In the genomic region with DNA sequence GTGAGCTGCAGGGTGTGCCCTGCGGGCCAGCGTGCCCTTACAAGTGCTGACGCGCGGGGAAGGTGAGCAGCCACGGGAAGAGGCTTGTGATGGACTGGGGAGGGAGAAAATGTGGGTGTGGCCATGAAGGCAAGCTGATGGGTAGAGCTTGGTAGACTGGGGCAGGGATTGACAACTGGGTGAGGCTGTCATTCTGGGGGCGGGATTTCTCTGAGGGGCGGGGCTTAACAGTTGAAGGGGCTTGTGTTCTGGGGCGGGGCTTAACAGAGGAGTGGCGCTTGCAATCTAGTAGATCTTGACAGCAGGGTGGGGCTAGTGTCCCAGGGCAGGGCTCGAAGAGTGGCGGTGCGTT, we compare ENCODE assay signal across 8 mouse cellular contexts. TPM values are rescaled to one million over a fixed set of nuclear protein-coding genes. Genes with fewer than 3 reads are reported as not detected.
DNase-seq lines count a peak whose midpoint lies in the region; ATAC-seq and TF ChIP-seq lines count a peak whose summit lies in the region.

No protein-coding gene starts in this region.

- H3K27ac ChIP-seq in spleen, adult 2 months (ENCODE audit: insufficient read depth, low read length): peak overlapping the region; percentile 69
- peak overlapping the region; percentile 61 for H3K27ac ChIP-seq in hindbrain, embryonic 15.5 days (replicated peaks)
- H3K27ac ChIP-seq in stomach, embryonic 16.5 days (ENCODE audit: low read length): peak overlapping the region; percentile 66

- TF ChIP-seq CTCF in spleen, adult 2 months (IDR thresholded peaks at IDR 0.05; ENCODE audit: extremely low read depth, insufficient read depth, insufficient read length, insufficient replicate concordance): no peak

- no peaks in the 10 kb centered on the region for H3K36me3 ChIP-seq in spleen, adult 2 months (ENCODE audit: control insufficient read depth, insufficient read depth, low read length)
- H3K36me3 ChIP-seq in hindbrain, embryonic 15.5 days: no peaks in the 10 kb centered on the region
- H3K36me3 ChIP-seq in stomach, embryonic 16.5 days (ENCODE audit: control insufficient read depth, insufficient read depth, low read length): no peaks in the 10 kb centered on the region; the same call in 1 of the 2 replicates

- peak overlapping the region; percentile 47; the same call in 1 of the 2 replicates for H3K9ac ChIP-seq in hindbrain, embryonic 15.5 days
- H3K9ac ChIP-seq in stomach, embryonic 16.5 days (ENCODE audit: low read length): peak overlapping the region; percentile 62

- no peaks in the 10 kb centered on the region for H3K9me3 ChIP-seq in hindbrain, embryonic 15.5 days
- H3K9me3 ChIP-seq in stomach, embryonic 16.5 days (replicated peaks; ENCODE audit: control insufficient read depth, low read length): no peaks in the 10 kb centered on the region

- peak; percentile 76 for DNase-seq in adrenal gland, postnatal 14 days
- no peak for DNase-seq in adrenal gland, adult 8-10 months
- peak in 1 of 2 experiments; percentile 73 for DNase-seq in spleen, adult 2 months (ENCODE audit: low read depth in 1 of 2, low spot score in 2 of 2)
- DNase-seq in spleen, adult 12 weeks (ENCODE audit: low spot score): no peak
- DNase-seq in lung, postnatal 36 days: peak; percentile 88
- DNase-seq in cerebellum, adult 9-11 months: no peak

- H3K4me2 ChIP-seq in hindbrain, embryonic 15.5 days: peak overlapping the region; percentile 89
- peak overlapping the region; percentile 84 for H3K4me2 ChIP-seq in stomach, embryonic 16.5 days (ENCODE audit: low read depth, low read length)

- H3K4me1 ChIP-seq in spleen, adult 2 months (ENCODE audit: control insufficient read depth, insufficient read depth, insufficient read length): peaks cover 10% of the 10 kb centered on the region
- peaks cover 28% of the 10 kb centered on the region for H3K4me1 ChIP-seq in hindbrain, embryonic 15.5 days (replicated peaks)
- peaks cover 36% of the 10 kb centered on the region for H3K4me1 ChIP-seq in stomach, embryonic 16.5 days (ENCODE audit: control insufficient read depth, insufficient read depth, low read length)

- under 1% methylated on average over 13 of the region's 13 CpGs for WGBS in spleen, adult 2 months
- WGBS in hindbrain, embryonic 15.5 days: 1% methylated on average over 13 of the region's 13 CpGs
- WGBS in stomach, embryonic 16.5 days: 2% methylated on average over 13 of the region's 13 CpGs

- no peak for ATAC-seq in hindbrain, embryonic 15.5 days (ENCODE audit: low FRiP score, low read depth)
- ATAC-seq in stomach, embryonic 16.5 days (ENCODE audit: insufficient read depth, low FRiP score): no peak

- H3K4me3 ChIP-seq in spleen, adult 2 months (ENCODE audit: extremely low read depth, insufficient read depth, insufficient read length): peak overlapping the region; percentile 64
- H3K4me3 ChIP-seq in hindbrain, embryonic 15.5 days: peak overlapping the region; percentile 49
- peak overlapping the region; percentile 54 for H3K4me3 ChIP-seq in stomach, embryonic 16.5 days (replicated peaks; ENCODE audit: low read length)

- peaks cover 5% of the 10 kb centered on the region for H3K27me3 ChIP-seq in spleen, adult 2 months (ENCODE audit: control insufficient read depth, insufficient read depth, low read length)
- peaks cover 30% of the 10 kb centered on the region for H3K27me3 ChIP-seq in hindbrain, embryonic 15.5 days
- H3K27me3 ChIP-seq in stomach, embryonic 16.5 days (ENCODE audit: control insufficient read depth, insufficient read depth, low read length): no peaks in the 10 kb centered on the region

- no peak for TF ChIP-seq POLR2A in spleen, adult 2 months (IDR thresholded peaks at IDR 0.05; ENCODE audit: low read depth, low read length)

RNA-seq across cellular contexts. Expression of gene Fstl3, which starts 3.6 kb away (rescaled TPM):
- total RNA-seq in adrenal gland, postnatal 14 days (2021): 5.5 and 6.4 TPM in 2 replicates
- total RNA-seq in adrenal gland, adult 8-10 months (2022): 10 to 100 TPM in 2 of 4 experiments, 1 to 10 TPM in 2; 8.8 to 55.0 (median 26.2) TPM
- polyA plus RNA-seq in spleen, adult 2 months (2012; rRNA removed): 5.8 and 10.9 TPM in 2 replicates
- polyA plus RNA-seq in hindbrain, embryonic 15.5 days (2015; fragmentation: Nextera tagmentation; extraction: Ambion mirVana): 2.3 and 2.5 TPM in 2 replicates
- polyA plus RNA-seq in stomach, embryonic 16.5 days (2015; fragmentation: Nextera tagmentation; extraction: Ambion mirVana): 18.1 and 23.1 TPM in 2 replicates

RNA-seq across cellular contexts. Expression of gene Prss57, which starts 10.1 kb away (rescaled TPM):
- not detected in 2 replicates for total RNA-seq in adrenal gland, postnatal 14 days (2021)
- under 1 TPM in 2 of 4 experiments, not detected in 2; 0.13 to 0.38 TPM for total RNA-seq in adrenal gland, adult 8-10 months (2022)
- 1.4 and 1.6 TPM in 2 replicates for polyA plus RNA-seq in spleen, adult 2 months (2012; rRNA removed)
- 0.27 and 0.28 TPM in 2 replicates for polyA plus RNA-seq in hindbrain, embryonic 15.5 days (2015; fragmentation: Nextera tagmentation; extraction: Ambion mirVana)
- polyA plus RNA-seq in stomach, embryonic 16.5 days (2015; fragmentation: Nextera tagmentation; extraction: Ambion mirVana): 0.55 and 0.72 TPM in 2 replicates

RNA-seq across cellular contexts. Expression of gene Palm, which starts 12.7 kb away (rescaled TPM):
- 77.9 and 78.3 TPM in 2 replicates for total RNA-seq in adrenal gland, postnatal 14 days (2021)
- total RNA-seq in adrenal gland, adult 8-10 months (2022): 100 to 1,000 TPM in 2 of 4 experiments, 10 to 100 TPM in 2; 72.7 to 123 (median 96.1) TPM
- 9.2 and 14.6 TPM in 2 replicates for polyA plus RNA-seq in spleen, adult 2 months (2012; rRNA removed)
- polyA plus RNA-seq in hindbrain, embryonic 15.5 days (2015; fragmentation: Nextera tagmentation; extraction: Ambion mirVana): 277 and 303 TPM in 2 replicates
- polyA plus RNA-seq in stomach, embryonic 16.5 days (2015; fragmentation: Nextera tagmentation; extraction: Ambion mirVana): 56.8 and 58.0 TPM in 2 replicates

RNA-seq across cellular contexts. Expression of gene Rnf126, which starts 13.9 kb away (rescaled TPM):
- total RNA-seq in adrenal gland, postnatal 14 days (2021): 54.7 and 56.5 TPM in 2 replicates
- total RNA-seq in adrenal gland, adult 8-10 months (2022): 10 to 100 TPM; 45.2 to 61.9 (median 50.8) TPM
- 122 and 217 TPM in 2 replicates for polyA plus RNA-seq in spleen, adult 2 months (2012; rRNA removed)
- polyA plus RNA-seq in hindbrain, embryonic 15.5 days (2015; fragmentation: Nextera tagmentation; extraction: Ambion mirVana): 103 and 125 TPM in 2 replicates
- 29.9 and 34.8 TPM in 2 replicates for polyA plus RNA-seq in stomach, embryonic 16.5 days (2015; fragmentation: Nextera tagmentation; extraction: Ambion mirVana)

RNA-seq across cellular contexts. Expression of gene Fgf22, which starts 25.8 kb away (rescaled TPM):
- total RNA-seq in adrenal gland, postnatal 14 days (2021): not detected in 2 replicates
- 1 to 10 TPM in 2 of 4 experiments, under 1 TPM in 1, not detected in 1; 0.38 to 1.2 (median 1.1) TPM for total RNA-seq in adrenal gland, adult 8-10 months (2022)
- polyA plus RNA-seq in spleen, adult 2 months (2012; rRNA removed): not detected in 2 replicates
- polyA plus RNA-seq in hindbrain, embryonic 15.5 days (2015; fragmentation: Nextera tagmentation; extraction: Ambion mirVana): 2.2 and 2.4 TPM in 2 replicates
- 0.37 and 0.50 TPM in 2 replicates for polyA plus RNA-seq in stomach, embryonic 16.5 days (2015; fragmentation: Nextera tagmentation; extraction: Ambion mirVana)

Comparison
In these comparisons a context has a peak if more than half of its experiments do, and no peak if none do; other contexts are left out.
1. DNase-seq: peak in adrenal gland, postnatal 14 days (single experiment) and lung, postnatal 36 days (single experiment); none in adrenal gland, adult 8-10 months (single experiment), spleen, adult 12 weeks (single experiment) and cerebellum, adult 9-11 months (single experiment).
2. Peak in every context shown above with its lines, with median percentiles within 50 percentile points of each other: H3K27ac ChIP-seq and H3K4me3 ChIP-seq.